Mouse (Mus musculus): ENCODE data around the gene Rbm41. TPM values are rescaled to one million over a fixed set of nuclear protein-coding genes. Genes with fewer than 3 reads are reported as not detected.

The Rbm41 gene
- 1.2 TPM for polyA plus RNA-seq (2012; fragmentation: generic; extraction: Trizol)
- long read RNA-seq, experiment 1, partial matches to known transcripts, result 1 of 1 reads
- long read RNA-seq, experiment 1, other reads (novel, unspliced or antisense), result 0 of 1 reads
- long read RNA-seq, experiment 2, partial matches to known transcripts, result 0 of 9 reads
- long read RNA-seq, experiment 2, other reads (novel, unspliced or antisense), result 6 of 9 reads

DNA sequence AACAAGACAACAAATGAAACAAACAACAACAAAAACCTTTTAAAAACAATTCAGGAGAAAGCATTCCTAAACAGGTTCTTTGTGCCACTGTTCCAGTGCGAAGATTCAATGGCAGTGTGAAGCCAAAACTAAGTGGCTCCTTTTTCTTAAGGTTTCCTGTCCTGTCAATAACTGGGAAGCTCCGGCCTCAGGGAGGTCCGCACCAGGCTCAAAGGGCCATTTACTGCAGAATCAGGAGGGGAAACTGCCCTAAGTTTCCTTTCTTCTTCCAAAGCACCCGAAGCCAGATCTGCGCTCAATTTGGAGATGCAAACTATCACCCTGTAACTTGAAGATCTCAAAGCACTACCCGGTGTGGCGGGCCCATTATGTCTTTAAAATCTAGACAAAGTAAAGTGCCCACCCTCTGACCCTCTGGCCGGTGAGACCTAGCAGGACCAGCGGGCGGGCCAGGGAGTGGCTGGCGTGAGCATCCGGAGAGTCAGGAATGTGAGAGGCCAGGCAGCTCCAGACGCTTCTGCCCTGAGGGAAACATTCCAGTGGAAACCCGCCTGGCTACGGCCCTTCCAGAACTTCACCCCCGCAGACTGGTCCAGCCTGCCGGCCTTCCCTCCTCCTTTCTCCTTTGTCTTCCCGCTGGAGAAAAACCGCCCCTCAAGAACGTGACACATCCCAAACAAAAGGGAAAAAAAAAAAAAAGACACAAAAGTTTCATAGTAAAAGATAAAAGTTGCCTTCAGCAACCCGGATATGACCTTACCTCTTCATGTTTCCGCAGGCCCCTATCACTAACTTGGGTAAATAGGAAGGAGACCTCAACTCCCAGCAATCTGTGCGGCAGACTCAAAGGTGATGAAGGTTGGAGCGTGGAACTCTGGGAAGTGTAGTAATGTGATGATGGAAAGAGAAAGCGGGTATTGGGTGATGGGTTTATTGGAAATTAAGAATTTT lies at the start of gene Rbm41:
Gene Rbm41, minus strand, starts transcription at position 856 of the 951 bp plus-strand sequence.
- H3K36me3 ChIP-seq (ENCODE audit: control insufficient read depth, insufficient read depth), result no peaks in the 10 kb centered on the region
- H3K4me3 ChIP-seq (ENCODE audit: insufficient read depth, poor library complexity, severe bottlenecking), result peak within 1 kb of the TSS; percentile 49
- H3ac ChIP-seq (ENCODE audit: control insufficient read depth, insufficient read length, low read depth), result peak within 1 kb of the TSS; percentile 34
- peaks cover 23% of the 10 kb centered on the region for H3K79me2 ChIP-seq (ENCODE audit: control insufficient read depth, insufficient read depth)
- H3K79me3 ChIP-seq (ENCODE audit: low read depth), result peaks cover 16% of the 10 kb centered on the region
- TF ChIP-seq MYOD1 (IDR thresholded peaks at IDR 0.05; ENCODE audit: control insufficient read depth, insufficient read length, low read depth) (no peak), MAX (IDR thresholded peaks at IDR 0.05) (no peak), USF1 (IDR thresholded peaks at IDR 0.05; ENCODE audit: low read depth) (no peak), CTCF (IDR thresholded peaks at IDR 0.05; ENCODE audit: control insufficient read depth, insufficient read depth, insufficient read length) (no peak)
- no peaks in the 10 kb centered on the region for H3K27me3 ChIP-seq (ENCODE audit: control insufficient read depth, insufficient read depth, insufficient read length)

DNA sequence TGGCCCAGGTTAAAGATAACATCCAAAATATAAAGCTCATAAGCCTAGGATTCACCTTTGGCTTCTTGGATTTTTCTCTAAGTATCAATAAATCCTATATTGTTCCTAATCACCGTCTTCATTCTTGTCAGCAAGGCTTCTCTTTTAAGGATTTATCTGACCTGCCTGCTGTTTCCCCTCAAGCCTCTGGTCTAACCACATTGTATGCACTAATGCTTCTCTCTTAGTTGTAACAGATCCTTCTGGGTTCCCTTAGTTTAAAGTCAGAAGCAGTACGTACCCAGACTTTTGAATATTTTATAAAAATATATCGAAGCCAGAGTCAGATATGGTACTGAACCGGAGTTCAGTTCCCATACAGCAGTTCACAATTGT lies 283 bp upstream of the Rbm41 start:
- no peak for TF ChIP-seq MYOG (IDR thresholded peaks at IDR 0.05; ENCODE audit: control insufficient read depth, extremely low read depth, insufficient read length)
- TF ChIP-seq CTCF (IDR thresholded peaks at IDR 0.05; ENCODE audit: control insufficient read depth, insufficient read depth, insufficient read length), result no peak
- TF ChIP-seq USF1 (IDR thresholded peaks at IDR 0.05; ENCODE audit: low read depth), result no peak
- no peak for TF ChIP-seq CEBPB (IDR thresholded peaks at IDR 0.05; ENCODE audit: low read depth)
- no peak for TF ChIP-seq MAX (IDR thresholded peaks at IDR 0.05)
- TF ChIP-seq MYOD1 (IDR thresholded peaks at IDR 0.05; ENCODE audit: control insufficient read depth, insufficient read length, low read depth), result no peak
- TF ChIP-seq FOSL1 (IDR thresholded peaks at IDR 0.05; ENCODE audit: insufficient read depth, low read length, poor library complexity, severe bottlenecking), result no peak
- Histone ChIP-seq H3K79me3 (ENCODE audit: low read depth) (peaks cover 16% of the 10 kb centered on the region), H3ac (ENCODE audit: control insufficient read depth, insufficient read length, low read depth) (no peak overlapping the region), H3K27me3 (ENCODE audit: control insufficient read depth, insufficient read depth, insufficient read length) (no peaks in the 10 kb centered on the region), H3K79me2 (ENCODE audit: control insufficient read depth, insufficient read depth) (peaks cover 23% of the 10 kb centered on the region), H3K4me3 (ENCODE audit: insufficient read depth, poor library complexity, severe bottlenecking) (no peak overlapping the region), H3K36me3 (ENCODE audit: control insufficient read depth, insufficient read depth) (no peaks in the 10 kb centered on the region)

DNA sequence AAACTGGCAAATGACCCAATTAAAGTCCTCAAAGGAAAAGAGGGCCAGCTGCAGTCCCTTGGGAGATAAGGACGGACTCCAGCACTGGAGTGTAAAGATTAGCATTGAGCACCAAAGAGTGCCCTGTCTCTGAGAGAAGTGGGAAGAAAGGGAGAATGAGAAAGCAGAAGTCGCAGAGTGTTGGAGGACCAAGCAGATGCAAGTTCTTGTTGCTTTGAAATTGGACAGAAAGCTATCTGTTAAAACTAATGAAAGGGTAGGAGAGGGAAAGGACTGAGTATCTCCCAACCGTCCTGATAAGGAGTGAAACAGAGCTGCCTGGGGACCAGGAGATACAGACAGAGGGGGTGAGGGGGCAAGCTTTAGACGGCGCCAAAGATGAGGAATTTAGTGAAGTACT lies 16.3 kb downstream of the Rbm41 start:
- Histone ChIP-seq H3K79me3 (ENCODE audit: low read depth) (no peaks in the 10 kb centered on the region), H3ac (ENCODE audit: control insufficient read depth, insufficient read length, low read depth) (no peak overlapping the region), H3K27me3 (ENCODE audit: control insufficient read depth, insufficient read depth, insufficient read length) (no peaks in the 10 kb centered on the region), H3K36me3 (ENCODE audit: control insufficient read depth, insufficient read depth) (peaks cover 7% of the 10 kb centered on the region), H3K79me2 (ENCODE audit: control insufficient read depth, insufficient read depth) (no peaks in the 10 kb centered on the region), H3K4me3 (ENCODE audit: insufficient read depth, poor library complexity, severe bottlenecking) (no peak overlapping the region)
- no peak for TF ChIP-seq CEBPB (IDR thresholded peaks at IDR 0.05; ENCODE audit: low read depth)
- no peak for TF ChIP-seq CTCF (IDR thresholded peaks at IDR 0.05; ENCODE audit: control insufficient read depth, insufficient read depth, insufficient read length)
- TF ChIP-seq MAX (IDR thresholded peaks at IDR 0.05), result no peak
- TF ChIP-seq MYOG (IDR thresholded peaks at IDR 0.05; ENCODE audit: control insufficient read depth, extremely low read depth, insufficient read length), result no peak
- TF ChIP-seq FOSL1 (IDR thresholded peaks at IDR 0.05; ENCODE audit: insufficient read depth, low read length, poor library complexity, severe bottlenecking), result no peak
- TF ChIP-seq USF1 (IDR thresholded peaks at IDR 0.05; ENCODE audit: low read depth), result no peak
- no peak for TF ChIP-seq MYOD1 (IDR thresholded peaks at IDR 0.05; ENCODE audit: control insufficient read depth, insufficient read length, low read depth)

DNA sequence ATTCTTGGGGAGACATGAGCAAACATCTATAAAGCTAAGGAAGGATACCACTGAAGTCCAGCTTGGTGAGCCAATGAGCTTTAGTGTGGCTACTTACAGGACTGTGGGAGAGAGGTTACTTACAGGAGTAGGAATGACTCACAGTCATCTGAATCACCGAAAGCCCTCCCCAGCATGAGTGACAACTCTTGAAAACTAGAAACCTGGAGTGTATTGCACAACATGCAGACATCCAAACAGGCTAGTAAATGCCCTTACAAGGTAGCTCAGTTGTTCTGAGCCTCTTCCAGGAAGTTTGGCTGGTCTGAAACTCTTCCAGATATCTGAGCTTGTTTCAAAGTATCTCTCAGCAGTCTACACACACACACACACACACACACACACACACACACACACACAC lies 64.9 kb downstream of the Rbm41 start:
- Histone ChIP-seq H3ac (ENCODE audit: control insufficient read depth, insufficient read length, low read depth) (no peak overlapping the region), H3K79me2 (ENCODE audit: control insufficient read depth, insufficient read depth) (no peaks in the 10 kb centered on the region), H3K4me3 (ENCODE audit: insufficient read depth, poor library complexity, severe bottlenecking) (no peak overlapping the region), H3K27me3 (ENCODE audit: control insufficient read depth, insufficient read depth, insufficient read length) (no peaks in the 10 kb centered on the region), H3K36me3 (ENCODE audit: control insufficient read depth, insufficient read depth) (no peaks in the 10 kb centered on the region), H3K79me3 (ENCODE audit: low read depth) (no peaks in the 10 kb centered on the region)
- TF ChIP-seq FOSL1 (IDR thresholded peaks at IDR 0.05; ENCODE audit: insufficient read depth, low read length, poor library complexity, severe bottlenecking) (no peak), CEBPB (IDR thresholded peaks at IDR 0.05; ENCODE audit: low read depth) (peak; percentile 77)

DNA sequence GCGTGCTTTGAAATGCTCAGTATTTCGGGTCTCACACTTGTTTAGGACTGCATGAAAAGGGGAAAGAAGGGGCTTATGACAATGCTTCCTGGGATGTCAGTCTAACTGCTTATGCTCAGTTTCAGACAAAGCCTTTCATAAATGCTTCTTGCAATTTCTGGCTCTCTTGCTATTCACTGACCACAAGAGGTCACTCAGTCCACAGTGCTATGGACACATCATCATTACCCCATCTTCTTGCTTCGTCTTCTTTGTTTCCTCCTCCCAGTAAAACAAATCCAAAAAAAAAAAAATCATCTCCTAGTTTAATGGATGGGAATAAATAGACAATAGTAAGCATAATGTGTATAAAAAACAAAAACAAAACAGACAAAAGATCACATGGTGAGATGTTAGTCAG lies 65.9 kb downstream of the Rbm41 start:
- H3ac ChIP-seq (ENCODE audit: control insufficient read depth, insufficient read length, low read depth), result no peak overlapping the region
- H3K79me3 ChIP-seq (ENCODE audit: low read depth), result no peaks in the 10 kb centered on the region
- H3K27me3 ChIP-seq (ENCODE audit: control insufficient read depth, insufficient read depth, insufficient read length), result no peaks in the 10 kb centered on the region
- H3K36me3 ChIP-seq (ENCODE audit: control insufficient read depth, insufficient read depth), result no peaks in the 10 kb centered on the region
- H3K4me3 ChIP-seq (ENCODE audit: insufficient read depth, poor library complexity, severe bottlenecking), result no peak overlapping the region
- TF ChIP-seq USF1 (IDR thresholded peaks at IDR 0.05; ENCODE audit: low read depth) (no peak), CTCF (IDR thresholded peaks at IDR 0.05; ENCODE audit: control insufficient read depth, insufficient read depth, insufficient read length) (no peak), CEBPB (IDR thresholded peaks at IDR 0.05; ENCODE audit: low read depth) (no peak), FOSL1 (IDR thresholded peaks at IDR 0.05; ENCODE audit: insufficient read depth, low read length, poor library complexity, severe bottlenecking) (no peak), MYOG (IDR thresholded peaks at IDR 0.05; ENCODE audit: control insufficient read depth, extremely low read depth, insufficient read length) (no peak), MYOD1 (IDR thresholded peaks at IDR 0.05; ENCODE audit: control insufficient read depth, insufficient read length, low read depth) (no peak), MAX (IDR thresholded peaks at IDR 0.05) (no peak)
- H3K79me2 ChIP-seq (ENCODE audit: control insufficient read depth, insufficient read depth), result no peaks in the 10 kb centered on the region
